Mouse (Mus musculus) olfactory bulb, adult 2 months (tissue): ENCODE measurements around the gene Tram2.

Source experiments
- CTCF ChIP-seq: fragments of 200-500 bp; IDR thresholded peaks from 2 replicates; pipeline ENCODE4 v1.5.1; 2012; ENCODE audit warnings: low read depth, mild to moderate bottlenecking, low read length, moderate library complexity; ENCODE audit not compliant: insufficient read depth
- POLR2A ChIP-seq: fragments of 200-500 bp; IDR thresholded peaks from 2 replicates; pipeline ENCODE4 v1.6.1; 2012; ENCODE audit warnings: mild to moderate bottlenecking, low read depth, low read length, moderate library complexity; ENCODE audit not compliant: insufficient read depth

GRCm38 (mm10) chr1:20974341-20975135 lies 104.5 kb downstream of the Tram2 start:
- TF ChIP-seq POLR2A, result no peak
- TF ChIP-seq CTCF, result no peak
